Mouse (Mus musculus) liver, embryonic 16.5 days (tissue): ENCODE measurements around the gene Per2. TPM values are rescaled to one million over a fixed set of nuclear protein-coding genes. Genes with fewer than 3 reads are reported as not detected.

Experiments used
- ATAC-seq: fragments of 200-750 bp; cut with Nextera tagmentation; 2 replicates; pipeline ENCODE4 v1.8.0; 2017; ENCODE audit warnings: low read depth, mild to moderate bottlenecking, moderate number of reproducible peaks, moderate library complexity
- H3K27ac ChIP-seq: fragments of 300-500 bp; sonication (generic); 2 replicates; pipeline ENCODE4 v1.5.1; 2014; ENCODE audit warnings: mild to moderate bottlenecking, low read length
- H3K27me3 ChIP-seq: fragments of 300-500 bp; sonication (generic); 2 replicates; pipeline ENCODE4 v1.6.1; 2014; ENCODE audit warnings: low read depth, low read length, mixed read lengths; ENCODE audit not compliant: control insufficient read depth, insufficient read depth
- H3K36me3 ChIP-seq: fragments of 300-500 bp; sonication (generic); 2 replicates; pipeline ENCODE4 v1.6.1; 2014; ENCODE audit warnings: mild to moderate bottlenecking; ENCODE audit not compliant: control insufficient read depth, insufficient read depth
- H3K4me1 ChIP-seq: fragments of 300-500 bp; sonication (generic); 2 replicates; pipeline ENCODE4 v1.6.1; 2014; ENCODE audit warnings: low read depth, low read length, mixed read lengths; ENCODE audit not compliant: control insufficient read depth
- H3K4me2 ChIP-seq: fragments of 300-500 bp; sonication (generic); 2 replicates; pipeline ENCODE4 v1.6.1; 2014; ENCODE audit warnings: low read depth, low read length, mixed read lengths
- H3K4me3 ChIP-seq: fragments of 300-500 bp; sonication (generic); 2 replicates; pipeline ENCODE4 v1.5.1; 2014; ENCODE audit warnings: low read depth, mild to moderate bottlenecking, low read length
- H3K9ac ChIP-seq: fragments of 300-500 bp; sonication (generic); 2 replicates; pipeline ENCODE4 v1.6.1; 2014; ENCODE audit warnings: low read depth, low read length
- H3K9me3 ChIP-seq: fragments of 300-500 bp; sonication (generic); replicated peaks from 2 replicates; pipeline ENCODE4 v1.6.1; 2016; ENCODE audit warnings: low read length; ENCODE audit not compliant: control insufficient read depth
- WGBS: fragments of 180-500 bp; shearing (Covaris S2); extraction: QIAGEN DNeasy Blood & Tissue Kit; methylation state at CpG from one replicate; pipeline ENCODE4 v1.1.7; 2014; ENCODE audit not compliant: insufficient replicate concordance; 5-methylcytosine and 5-hydroxymethylcytosine counted together
- polyA plus RNA-seq: library from polyadenylated mRNA; unstranded; fragments of >200 nt; fragmentation: Nextera tagmentation; extraction: Ambion mirVana; gene quantifications from 2 replicates; pipeline ENCODE4 v1.2.1, GENCODE M21; 2015

The Per2 gene
- polyA plus RNA-seq, 1 experiment from 2014 or later = 4.1 TPM

- Histone ChIP-seq H3K4me2 (peak overlapping the region; percentile 2; the same call in 1 of the 2 replicates), H3K9ac (no peak overlapping the region), H3K27me3 (no peaks in the 10 kb centered on the region), H3K27ac (peak overlapping the region; percentile 79), H3K4me3 (no peak overlapping the region), H3K36me3 (no peaks in the 10 kb centered on the region), H3K4me1 (peaks cover 11% of the 10 kb centered on the region), H3K9me3 (no peaks in the 10 kb centered on the region)
- no peak for ATAC-seq
- 57% methylated on average over 5 of the region's 5 CpGs for WGBS
Observed at GRCm38 (mm10) chr1:91464436-91464835, 5.3 kb upstream of the Per2 start.

- H3K27ac ChIP-seq = no peak overlapping the region
Observed at GRCm38 (mm10) chr1:91463336-91463995, 4.3 kb upstream of the Per2 start.

GRCm38 (mm10) chr1:91460564-91460963, 1.4 kb upstream of the Per2 start:
- Histone ChIP-seq H3K9me3 (no peaks in the 10 kb centered on the region), H3K27ac (no peak overlapping the region), H3K4me1 (peaks cover 32% of the 10 kb centered on the region), H3K4me2 (no peak overlapping the region), H3K4me3 (no peak overlapping the region), H3K9ac (no peak overlapping the region), H3K36me3 (no peaks in the 10 kb centered on the region), H3K27me3 (no peaks in the 10 kb centered on the region)
- 43% methylated on average over 4 of the region's 4 CpGs for WGBS
- ATAC-seq = no peak

More at GRCm38 (mm10) chr1:91463336-91463995, 4.3 kb upstream of the Per2 start:
- no peak overlapping the region for H3K9ac ChIP-seq
- no peaks in the 10 kb centered on the region for H3K27me3 ChIP-seq
- ATAC-seq = no peak
- no peak overlapping the region for H3K4me3 ChIP-seq
- H3K4me1 ChIP-seq = peaks cover 17% of the 10 kb centered on the region
- no peaks in the 10 kb centered on the region for H3K36me3 ChIP-seq
- 63% methylated on average over 13 of the region's 13 CpGs for WGBS
- H3K9me3 ChIP-seq = no peaks in the 10 kb centered on the region
- no peak overlapping the region for H3K4me2 ChIP-seq

GRCm38 (mm10) chr1:91460069-91460468, 945 bp upstream of the Per2 start:
- 31% methylated on average over 7 of the region's 7 CpGs for WGBS
- H3K9ac ChIP-seq = peak overlapping the region; percentile 58
- H3K27ac ChIP-seq = no peak overlapping the region
- H3K4me2 ChIP-seq = peak overlapping the region; percentile 97
- H3K27me3 ChIP-seq = no peaks in the 10 kb centered on the region
- ATAC-seq = no peak
- peak overlapping the region; percentile 74 for H3K4me3 ChIP-seq
- peaks cover 37% of the 10 kb centered on the region for H3K4me1 ChIP-seq
- H3K9me3 ChIP-seq = no peaks in the 10 kb centered on the region
- no peaks in the 10 kb centered on the region for H3K36me3 ChIP-seq

GRCm38 (mm10) chr1:91458223-91458861, 782 bp downstream of the Per2 start:
- ATAC-seq = no peak
- peaks cover 54% of the 10 kb centered on the region for H3K4me1 ChIP-seq
- H3K36me3 ChIP-seq = no peaks in the 10 kb centered on the region
- peak overlapping the region; percentile 85 for H3K27ac ChIP-seq
- H3K4me2 ChIP-seq = peak overlapping the region; percentile 97
- 29% methylated on average over 8 of the region's 8 CpGs for WGBS
- peak overlapping the region; percentile 76 for H3K9ac ChIP-seq
- no peaks in the 10 kb centered on the region for H3K9me3 ChIP-seq
- H3K27me3 ChIP-seq = no peaks in the 10 kb centered on the region
- peak overlapping the region; percentile 74 for H3K4me3 ChIP-seq

- Histone ChIP-seq H3K4me1 (peaks cover 59% of the 10 kb centered on the region), H3K9me3 (no peaks in the 10 kb centered on the region), H3K4me2 (peak overlapping the region; percentile 97), H3K9ac (no peak overlapping the region), H3K27ac (0 out of 2 replicates have a peak overlapping the region, but pooled peaks have one; percentile 28), H3K4me3 (peak overlapping the region; percentile 74), H3K36me3 (no peaks in the 10 kb centered on the region), H3K27me3 (no peaks in the 10 kb centered on the region)
- ATAC-seq = no peak
- 49% methylated on average over 5 of the region's 5 CpGs for WGBS
Observed at GRCm38 (mm10) chr1:91457698-91458097, 1.4 kb downstream of the Per2 start.

GRCm38 (mm10) chr1:91457116-91457515, 2.0 kb downstream of the Per2 start:
- 0 out of 2 replicates have a peak overlapping the region, but pooled peaks have one; percentile 12 for H3K9ac ChIP-seq
- H3K4me1 ChIP-seq = peaks cover 62% of the 10 kb centered on the region
- 70% methylated on average over 4 of the region's 4 CpGs for WGBS
- no peaks in the 10 kb centered on the region for H3K9me3 ChIP-seq
- no peak overlapping the region for H3K4me3 ChIP-seq
- H3K27ac ChIP-seq = peak overlapping the region; percentile 90
- ATAC-seq = no peak
- H3K4me2 ChIP-seq = peak overlapping the region; percentile 97; the same call in 1 of the 2 replicates
- no peaks in the 10 kb centered on the region for H3K27me3 ChIP-seq
- H3K36me3 ChIP-seq = no peaks in the 10 kb centered on the region

GRCm38 (mm10) chr1:91456301-91456801, 2.8 kb downstream of the Per2 start:
- Histone ChIP-seq H3K27me3 (no peaks in the 10 kb centered on the region), H3K36me3 (no peaks in the 10 kb centered on the region), H3K4me1 (peaks cover 62% of the 10 kb centered on the region), H3K4me3 (peak overlapping the region; percentile 7; the same call in 1 of the 2 replicates), H3K27ac (peak overlapping the region; percentile 90), H3K4me2 (peak overlapping the region; percentile 53), H3K9me3 (no peaks in the 10 kb centered on the region), H3K9ac (peak overlapping the region; percentile 32)
- WGBS = 32% methylated on average over 11 of the region's 11 CpGs
- no peak for ATAC-seq
